Mouse (Mus musculus) neural tube, embryonic 15.5 days (tissue): ENCODE data around the gene Wnt3. TPM values are rescaled to one million over a fixed set of nuclear protein-coding genes. Genes with fewer than 3 reads are reported as not detected.

Source experiments
- ATAC-seq: fragments of 200-750 bp; cut with Nextera tagmentation; 2 replicates; pipeline ENCODE4 v1.8.0; 2017; ENCODE audit warnings: mild to moderate bottlenecking, moderate TSS enrichment, moderate library complexity; ENCODE audit not compliant: low FRiP score
- H3K27ac ChIP-seq: fragments of 300-500 bp; sonication (generic); replicated peaks from 2 replicates; pipeline ENCODE4 v1.5.1; 2015; ENCODE audit warnings: mild to moderate bottlenecking, inconsistent platforms
- H3K27me3 ChIP-seq: fragments of 300-500 bp; sonication (generic); replicated peaks from 2 replicates; pipeline ENCODE4 v1.6.1; 2015; ENCODE audit warnings: inconsistent platforms
- H3K36me3 ChIP-seq: fragments of 300-500 bp; sonication (generic); 2 replicates; pipeline ENCODE4 v1.6.1; 2015; ENCODE audit warnings: inconsistent platforms
- H3K4me1 ChIP-seq: fragments of 300-500 bp; sonication (generic); 2 replicates; pipeline ENCODE4 v1.6.1; 2015; ENCODE audit warnings: inconsistent platforms
- H3K4me2 ChIP-seq: fragments of 300-500 bp; sonication (generic); 2 replicates; pipeline ENCODE4 v1.6.1; 2015; ENCODE audit warnings: inconsistent platforms, mild to moderate bottlenecking, moderate library complexity
- H3K4me3 ChIP-seq: fragments of 300-500 bp; sonication (generic); replicated peaks from 2 replicates; pipeline ENCODE4 v1.5.1; 2015; ENCODE audit warnings: mild to moderate bottlenecking, inconsistent platforms
- H3K9ac ChIP-seq: fragments of 300-500 bp; sonication (generic); replicated peaks from 2 replicates; pipeline ENCODE4 v1.6.1; 2015; ENCODE audit warnings: mild to moderate bottlenecking, inconsistent platforms
- H3K9me3 ChIP-seq: fragments of 300-500 bp; sonication (generic); replicated peaks from 2 replicates; pipeline ENCODE4 v1.6.1; 2016; ENCODE audit warnings: inconsistent platforms
- WGBS: fragments of 180-500 bp; shearing (Covaris S2); methylation state at CpG from one replicate; pipeline ENCODE4 v1.1.7; 2015; ENCODE audit warnings: mixed read lengths; 5-methylcytosine and 5-hydroxymethylcytosine counted together
- polyA plus RNA-seq: library from polyadenylated mRNA; unstranded; fragments of >200 nt; fragmentation: Nextera tagmentation; extraction: Ambion mirVana; gene quantifications from 2 replicates; pipeline ENCODE4 v1.2.1, GENCODE M21; 2015

Gene Wnt3
- polyA plus RNA-seq, 1 experiment from 2014 or later, result 9.0 TPM

DNA sequence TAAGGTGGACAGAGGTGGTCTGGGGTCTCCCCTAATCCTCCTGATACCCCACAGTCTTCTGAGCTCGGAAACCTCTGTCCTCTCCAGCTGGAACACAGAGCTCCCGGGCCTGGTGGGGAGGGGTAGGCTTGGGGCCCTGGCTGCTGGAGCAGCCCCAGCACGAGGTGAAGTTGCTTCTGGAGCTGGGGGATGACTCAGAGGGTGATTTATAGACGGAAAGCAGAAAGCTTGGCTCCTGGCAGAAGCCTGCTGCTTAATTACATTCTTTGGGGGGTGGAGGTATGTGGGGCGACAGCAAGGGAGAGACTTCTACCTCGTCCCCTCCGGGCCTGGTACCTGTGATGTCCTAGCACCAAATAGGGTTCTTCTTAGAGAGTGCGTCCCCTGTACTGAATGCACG lies 6.2 kb downstream of the Wnt3 start:
- no peaks in the 10 kb centered on the region for H3K36me3 ChIP-seq
- H3K9ac ChIP-seq, result no peak overlapping the region

DNA sequence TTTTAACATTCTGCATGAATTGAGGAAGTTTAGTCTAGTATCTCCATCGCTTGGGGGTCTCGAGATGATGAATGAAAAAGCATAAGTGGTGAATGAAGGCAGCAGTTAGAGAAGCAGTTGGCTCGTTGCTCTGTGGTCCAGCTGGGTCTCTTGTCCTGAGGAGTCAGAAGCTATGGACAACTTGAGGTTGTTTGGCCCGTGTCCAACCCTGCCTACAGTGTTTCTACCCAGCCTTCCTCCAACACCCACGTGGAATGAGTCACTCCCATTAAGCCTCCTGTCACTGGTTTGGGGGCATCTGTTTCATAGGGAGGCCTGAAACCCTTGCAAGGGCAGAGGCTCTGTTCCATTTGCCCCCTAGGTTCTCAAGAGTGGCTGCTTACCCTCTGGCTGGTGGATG lies 16.0 kb downstream of the Wnt3 start:
- Histone ChIP-seq H3K36me3 (no peaks in the 10 kb centered on the region), H3K27me3 (peaks cover 16% of the 10 kb centered on the region), H3K4me1 (no peaks in the 10 kb centered on the region), H3K4me2 (no peak overlapping the region), H3K9ac (no peak overlapping the region), H3K4me3 (no peak overlapping the region), H3K9me3 (no peaks in the 10 kb centered on the region), H3K27ac (no peak overlapping the region)
- 72% methylated on average over 5 of the region's 5 CpGs for WGBS
- no peak for ATAC-seq

More for the DNA sequence above, 6.2 kb downstream of the Wnt3 start:
- Histone ChIP-seq H3K9me3 (no peaks in the 10 kb centered on the region), H3K4me3 (no peak overlapping the region), H3K27ac (no peak overlapping the region), H3K4me2 (no peak overlapping the region), H3K27me3 (peaks cover 18% of the 10 kb centered on the region), H3K4me1 (0 out of 2 replicates have a peak, but pooled peaks cover 3% of the 10 kb centered on the region)
- 39% methylated on average over 9 of the region's 9 CpGs for WGBS
- ATAC-seq, result no peak

DNA sequence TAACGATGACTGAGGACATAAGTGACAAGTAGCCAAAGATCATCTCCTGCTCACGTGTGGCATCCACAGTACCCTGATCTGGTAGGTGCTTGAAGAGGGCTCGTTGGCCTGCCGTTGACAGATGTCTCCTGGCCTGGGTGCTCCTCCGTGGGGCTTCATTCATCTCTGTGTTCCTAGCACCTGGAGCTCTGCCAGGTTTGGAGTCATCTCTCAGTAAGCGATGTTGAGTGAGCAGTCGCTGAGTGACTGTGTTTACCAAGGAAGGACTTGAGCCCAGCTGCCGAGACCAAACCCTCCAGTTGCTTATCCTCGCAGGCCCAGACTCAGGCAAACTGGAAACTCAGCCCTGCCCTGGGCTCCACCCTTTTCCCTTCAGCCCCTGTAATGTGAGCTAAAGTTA lies 27.2 kb downstream of the Wnt3 start:
- WGBS, result 70% methylated on average over 9 of the region's 9 CpGs
- H3K36me3 ChIP-seq, result no peaks in the 10 kb centered on the region
- ATAC-seq, result no peak

DNA sequence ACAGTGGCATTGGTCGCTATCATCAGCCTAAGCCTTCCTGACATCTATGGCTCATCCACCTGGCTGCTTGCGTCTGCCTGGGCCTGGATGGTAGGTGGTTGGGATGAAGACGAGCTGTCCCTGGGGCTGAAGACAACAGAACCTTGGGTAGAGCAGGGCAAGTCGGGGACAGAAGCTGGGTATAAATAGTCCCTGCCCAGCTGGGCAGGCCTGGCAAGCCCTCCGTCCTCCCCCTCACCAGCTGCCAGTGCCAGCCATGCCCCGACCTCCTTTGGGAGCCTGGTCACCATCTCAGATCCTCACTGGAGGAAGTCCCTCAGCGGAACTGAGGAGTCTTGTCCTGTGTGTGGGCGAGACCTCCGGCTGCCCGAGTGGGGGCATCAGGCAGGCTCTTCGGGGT lies 30.2 kb downstream of the Wnt3 start:
- Histone ChIP-seq H3K4me3 (no peak overlapping the region), H3K9ac (no peak overlapping the region), H3K36me3 (no peaks in the 10 kb centered on the region), H3K4me1 (peaks cover 17% of the 10 kb centered on the region), H3K27me3 (0 out of 2 replicates have a peak, but pooled peaks cover 5% of the 10 kb centered on the region), H3K9me3 (no peaks in the 10 kb centered on the region), H3K27ac (no peak overlapping the region), H3K4me2 (no peak overlapping the region)
- no peak for ATAC-seq
- 90% methylated on average over 11 of the region's 11 CpGs for WGBS

More for the DNA sequence above, 27.2 kb downstream of the Wnt3 start:
- no peak overlapping the region for H3K4me2 ChIP-seq
- H3K9ac ChIP-seq, result no peak overlapping the region
- no peaks in the 10 kb centered on the region for H3K4me1 ChIP-seq
- peaks cover 9% of the 10 kb centered on the region for H3K27me3 ChIP-seq
- no peaks in the 10 kb centered on the region for H3K9me3 ChIP-seq
- no peak overlapping the region for H3K27ac ChIP-seq
- no peak overlapping the region for H3K4me3 ChIP-seq

DNA sequence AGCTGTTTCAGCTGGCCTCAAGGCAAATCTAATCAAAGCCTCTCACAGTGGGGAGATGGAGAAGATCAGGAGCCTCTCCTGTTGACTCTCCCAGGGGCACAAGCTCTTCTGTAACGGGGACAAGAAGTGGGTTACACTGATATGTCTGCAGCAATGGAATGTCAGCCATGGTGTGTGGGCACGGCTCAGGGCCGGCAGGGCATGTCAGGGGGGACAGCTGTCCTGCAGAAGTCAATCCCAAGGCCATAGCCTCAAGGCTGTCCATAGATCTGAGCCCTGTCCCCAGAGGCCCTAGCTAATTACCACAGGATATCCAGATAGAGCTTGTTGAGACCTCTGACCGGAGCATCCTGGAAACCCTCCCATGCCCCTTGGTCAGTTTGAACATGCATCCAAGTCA lies 30.9 kb downstream of the Wnt3 start:
- Histone ChIP-seq H3K4me3 (no peak overlapping the region), H3K4me1 (peaks cover 23% of the 10 kb centered on the region), H3K36me3 (no peaks in the 10 kb centered on the region), H3K9me3 (no peaks in the 10 kb centered on the region), H3K27ac (no peak overlapping the region), H3K4me2 (no peak overlapping the region), H3K27me3 (no peaks in the 10 kb centered on the region), H3K9ac (no peak overlapping the region)
- WGBS, result 93% methylated on average over 4 of the region's 4 CpGs
- no peak for ATAC-seq

DNA sequence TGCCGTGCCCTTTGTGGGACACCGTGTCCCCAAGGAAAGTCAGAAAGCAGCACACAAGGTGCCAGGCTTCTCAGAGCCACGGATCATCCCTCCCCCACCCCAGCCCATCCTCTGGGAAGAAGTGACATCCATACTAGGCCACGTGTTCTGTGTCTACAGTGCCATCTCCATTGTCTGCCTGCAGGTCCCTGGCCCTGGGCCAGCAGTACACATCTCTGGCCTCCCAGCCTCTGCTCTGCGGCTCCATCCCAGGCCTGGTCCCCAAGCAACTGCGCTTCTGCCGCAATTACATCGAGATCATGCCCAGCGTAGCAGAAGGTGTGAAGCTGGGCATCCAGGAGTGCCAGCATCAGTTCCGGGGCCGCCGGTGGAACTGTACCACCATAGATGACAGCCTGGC lies 34.0 kb downstream of the Wnt3 start:
- Histone ChIP-seq H3K27ac (peak overlapping the region; percentile 82), H3K9ac (0 out of 2 replicates have a peak overlapping the region, but pooled peaks have one; percentile 28), H3K4me2 (peak overlapping the region; percentile 98), H3K9me3 (no peaks in the 10 kb centered on the region), H3K27me3 (peaks cover 14% of the 10 kb centered on the region), H3K36me3 (no peaks in the 10 kb centered on the region), H3K4me1 (peaks cover 37% of the 10 kb centered on the region), H3K4me3 (peak overlapping the region; percentile 54)
- ATAC-seq, result peak; percentile 16
- WGBS, result 29% methylated on average over 12 of the region's 12 CpGs

DNA sequence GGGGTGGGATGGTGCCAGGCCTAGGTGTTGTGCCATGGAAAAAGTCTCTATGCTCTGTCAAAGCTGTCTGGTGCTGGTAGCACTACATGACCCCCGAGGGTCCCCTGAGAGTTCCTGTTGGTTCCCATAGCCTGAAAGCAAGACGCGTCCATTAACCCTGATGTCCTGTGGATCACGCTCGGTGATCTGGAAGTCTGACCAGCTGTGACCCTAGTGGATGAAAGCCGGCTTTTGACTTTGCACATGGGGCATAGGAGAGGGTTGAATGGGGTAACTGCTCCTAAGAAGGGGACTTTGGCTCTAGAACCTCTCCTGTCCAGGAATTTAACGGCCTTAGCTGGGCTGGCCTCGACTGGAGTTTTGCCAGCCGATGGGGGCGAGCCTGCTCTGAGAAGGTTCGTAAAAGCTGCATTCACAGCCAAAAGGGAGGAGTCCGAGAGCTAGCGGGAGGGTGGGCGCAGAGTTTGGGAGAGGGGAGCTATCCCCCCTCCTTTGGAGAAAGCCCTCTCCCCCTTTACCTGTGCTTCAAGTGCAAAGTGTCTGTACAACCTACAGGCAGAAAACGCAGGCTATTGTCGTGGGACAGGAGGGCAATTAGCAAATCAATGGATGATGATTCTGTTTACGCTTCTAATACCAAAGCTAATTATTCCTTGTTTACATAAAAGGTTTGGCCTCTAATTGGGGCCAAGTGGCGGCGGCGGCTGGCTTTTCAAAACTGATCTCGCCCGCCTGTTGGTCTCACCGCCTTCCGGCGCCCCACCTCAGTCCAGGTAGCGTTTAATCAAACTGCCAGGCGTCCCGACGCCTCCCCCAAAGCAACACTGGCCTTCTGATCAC lies 35.0 kb downstream of the Wnt3 start:
- Histone ChIP-seq H3K4me3 (peak overlapping the region; percentile 54), H3K4me1 (peaks cover 37% of the 10 kb centered on the region), H3K27me3 (peaks cover 14% of the 10 kb centered on the region), H3K36me3 (no peaks in the 10 kb centered on the region), H3K9me3 (no peaks in the 10 kb centered on the region), H3K27ac (peak overlapping the region; percentile 82), H3K4me2 (peak overlapping the region; percentile 98), H3K9ac (peak overlapping the region; percentile 74)
- ATAC-seq, result peak; percentile 21; the same call in 1 of the 2 replicates
- 5% methylated on average over 29 of the region's 29 CpGs for WGBS

DNA sequence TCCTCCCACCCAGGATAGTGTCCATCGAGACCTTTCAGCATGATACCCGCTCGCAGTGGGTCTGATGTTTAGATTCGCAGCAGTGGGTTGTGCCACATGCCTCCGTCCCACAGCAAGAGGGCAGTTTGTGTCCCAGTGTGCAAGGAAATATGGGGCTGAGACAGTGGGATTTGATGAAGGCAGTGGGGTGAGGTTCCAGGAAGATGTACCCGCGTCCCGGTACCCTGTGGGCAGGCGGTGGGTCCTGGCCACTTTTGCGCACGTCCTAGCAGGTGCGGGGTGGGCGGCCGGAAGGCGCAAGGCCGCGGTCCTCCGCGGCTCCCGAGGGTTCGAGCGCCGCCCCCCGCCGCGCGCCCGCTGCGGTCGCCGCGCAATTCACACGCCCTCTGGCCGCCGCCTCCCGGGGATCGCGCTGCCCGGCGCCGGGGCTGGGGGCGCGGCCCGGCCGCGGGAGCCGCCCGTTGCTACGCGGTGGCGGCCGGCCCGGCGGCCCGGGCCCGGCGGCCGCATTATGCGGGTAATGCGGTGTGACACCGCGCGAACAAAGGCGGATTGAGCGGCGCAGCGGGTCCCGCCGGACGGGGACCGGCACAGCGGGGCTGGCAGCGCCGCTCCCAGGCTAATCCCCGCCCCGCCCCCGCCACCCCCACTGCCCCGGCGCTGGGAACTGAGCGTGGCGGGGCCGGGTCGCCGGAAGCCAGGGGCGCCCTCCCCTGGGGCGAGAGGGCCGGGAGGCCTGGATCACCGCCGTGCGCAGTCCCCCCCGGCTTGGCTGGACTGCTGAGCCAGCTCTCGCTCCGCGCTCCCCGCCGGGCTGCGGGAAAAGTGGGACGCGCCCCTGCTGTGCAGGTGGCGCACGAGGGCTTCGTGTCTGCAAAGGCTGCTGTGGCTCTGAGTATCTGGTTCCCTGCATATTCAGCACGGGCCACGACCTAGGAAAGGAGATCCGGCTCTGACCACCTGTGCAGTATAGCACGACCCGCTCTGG lies 36.0 kb downstream of the Wnt3 start:
- WGBS, result under 1% methylated on average over 90 of the region's 107 CpGs
- Histone ChIP-seq H3K4me3 (peak overlapping the region; percentile 54), H3K9me3 (no peaks in the 10 kb centered on the region), H3K9ac (peak overlapping the region; percentile 74), H3K27me3 (peaks cover 14% of the 10 kb centered on the region), H3K4me1 (peaks cover 39% of the 10 kb centered on the region), H3K36me3 (no peaks in the 10 kb centered on the region), H3K27ac (peak overlapping the region; percentile 82), H3K4me2 (peak overlapping the region; percentile 98)
- peak; percentile 54 for ATAC-seq

DNA sequence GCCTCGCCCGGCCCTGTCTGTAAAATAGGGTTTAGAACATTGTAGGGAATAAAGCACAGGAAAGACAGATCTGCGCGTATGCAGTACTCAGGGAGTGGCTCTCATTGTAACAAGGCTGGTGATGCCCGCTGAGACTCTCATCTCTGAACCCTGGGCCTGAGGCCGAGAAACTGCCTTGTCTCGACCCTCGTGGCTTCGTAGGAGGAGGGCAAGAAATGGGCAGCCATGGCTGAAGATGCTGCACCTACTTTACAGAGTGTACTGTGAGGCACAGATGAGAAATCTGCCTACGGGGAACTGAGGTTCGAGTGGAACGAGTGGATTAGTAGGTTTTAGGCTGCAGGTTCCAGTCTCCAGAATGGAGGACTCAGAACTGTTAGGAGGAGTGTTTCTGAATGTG lies 36.7 kb downstream of the Wnt3 start:
- Histone ChIP-seq H3K4me1 (peaks cover 46% of the 10 kb centered on the region), H3K27me3 (peaks cover 14% of the 10 kb centered on the region), H3K9ac (peak overlapping the region; percentile 74), H3K27ac (peak overlapping the region; percentile 82), H3K4me3 (peak overlapping the region; percentile 54), H3K9me3 (no peaks in the 10 kb centered on the region), H3K36me3 (no peaks in the 10 kb centered on the region), H3K4me2 (peak overlapping the region; percentile 98)
- WGBS, result 12% methylated on average over 12 of the region's 12 CpGs
- ATAC-seq, result 0 out of 2 replicates have a peak, but pooled peaks have one; percentile 19

DNA sequence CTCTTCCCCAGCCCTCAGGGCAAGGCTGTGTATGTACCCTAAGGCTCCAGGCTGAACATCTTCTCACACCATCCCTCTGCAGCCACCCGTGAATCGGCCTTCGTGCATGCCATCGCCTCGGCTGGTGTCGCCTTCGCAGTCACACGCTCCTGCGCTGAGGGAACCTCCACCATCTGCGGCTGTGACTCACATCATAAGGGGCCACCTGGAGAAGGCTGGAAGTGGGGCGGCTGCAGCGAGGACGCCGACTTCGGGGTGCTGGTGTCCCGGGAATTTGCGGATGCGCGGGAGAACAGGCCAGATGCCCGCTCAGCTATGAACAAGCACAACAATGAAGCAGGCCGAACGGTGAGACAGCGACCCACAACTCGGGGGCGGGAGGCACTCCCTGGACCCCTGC lies 37.3 kb downstream of the Wnt3 start:
- Histone ChIP-seq H3K4me2 (peak overlapping the region; percentile 98), H3K9ac (no peak overlapping the region), H3K4me3 (no peak overlapping the region; the same call in 1 of the 2 replicates), H3K27ac (no peak overlapping the region), H3K36me3 (no peaks in the 10 kb centered on the region), H3K4me1 (peaks cover 51% of the 10 kb centered on the region), H3K9me3 (no peaks in the 10 kb centered on the region), H3K27me3 (peaks cover 14% of the 10 kb centered on the region)
- no peak for ATAC-seq
- 44% methylated on average over 25 of the region's 25 CpGs for WGBS

DNA sequence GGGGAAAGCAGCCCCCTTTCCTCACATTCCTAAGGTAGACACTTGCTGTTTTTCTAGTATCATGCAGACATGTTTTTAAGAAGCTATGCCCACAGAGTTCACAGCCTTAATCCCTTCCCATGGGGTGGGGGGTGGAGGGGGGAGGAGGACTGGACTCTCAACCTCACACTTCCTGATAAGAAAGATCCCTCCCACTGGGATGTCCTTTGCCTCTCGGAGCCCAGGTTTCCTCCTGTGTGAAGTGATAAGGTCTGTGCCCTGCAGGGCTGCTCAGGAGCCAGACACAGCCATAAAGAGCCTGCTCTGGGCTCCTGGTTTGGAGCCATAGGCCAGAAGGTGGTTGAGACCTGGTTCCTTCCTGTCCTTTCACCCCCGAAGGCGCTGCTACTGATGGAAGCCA lies 40.9 kb downstream of the Wnt3 start:
- Histone ChIP-seq H3K36me3 (peaks cover 7% of the 10 kb centered on the region; the same call in 1 of the 2 replicates), H3K9ac (no peak overlapping the region), H3K27ac (no peak overlapping the region), H3K4me3 (no peak overlapping the region), H3K4me2 (no peak overlapping the region), H3K9me3 (no peaks in the 10 kb centered on the region), H3K27me3 (peaks cover 14% of the 10 kb centered on the region), H3K4me1 (peaks cover 28% of the 10 kb centered on the region)
- WGBS, result 57% methylated on average over 3 of the region's 3 CpGs
- no peak for ATAC-seq
